Mouse (Mus musculus) cerebellum, adult 2 months (tissue): ENCODE results near the gene Fam155a. TPM values are rescaled to one million over a fixed set of nuclear protein-coding genes. Genes with fewer than 3 reads are reported as not detected.
"Not testable (repeated sequence)": the region's sequence is repeated elsewhere in the genome, so short reads cannot be mapped to it uniquely, and the experiment has no call there.

Source experiments
- DNase-seq, 2 experiments: peaks; one replicate each; pipeline ENCODE4 v3.0.0; 2021
- H3K27ac ChIP-seq: fragments of 200-500 bp; 2 replicates; pipeline ENCODE4 v1.5.1; 2012; ENCODE audit warnings: low read length, control low read depth, inconsistent platforms; ENCODE audit not compliant: insufficient read depth
- H3K27me3 ChIP-seq: fragments of 200-500 bp; 2 replicates; pipeline ENCODE4 v1.6.1; 2012; ENCODE audit warnings: inconsistent platforms, mild to moderate bottlenecking, low read length, moderate library complexity; ENCODE audit not compliant: control insufficient read depth, insufficient read depth
- H3K4me1 ChIP-seq: fragments of 200-500 bp; 2 replicates; pipeline ENCODE4 v1.6.1; 2011; ENCODE audit warnings: low read length; ENCODE audit not compliant: control insufficient read depth, insufficient read depth
- H3K4me3 ChIP-seq: fragments of 200-500 bp; replicated peaks from 2 replicates; pipeline ENCODE3; 2011; ENCODE audit warnings: mild to moderate bottlenecking, low read depth, low read length, control low read depth; ENCODE audit not compliant: insufficient read depth
- CTCF ChIP-seq: fragments of 200-500 bp; IDR thresholded peaks from 2 replicates; pipeline ENCODE4 v1.5.1; 2011; ENCODE audit warnings: low read depth, mild to moderate bottlenecking, control low read depth, low read length, moderate library complexity, borderline replicate concordance; ENCODE audit not compliant: insufficient read depth
- POLR2A ChIP-seq: fragments of 200-500 bp; IDR thresholded peaks from 2 replicates; pipeline ENCODE4 v1.6.1; 2011; ENCODE audit warnings: low read length, control low read depth, borderline replicate concordance; ENCODE audit not compliant: insufficient read depth
- WGBS: fragments of 180-500 bp; shearing (Covaris S2); methylation state at CpG from one replicate; pipeline ENCODE4 v1.1.7; 2018; 5-methylcytosine and 5-hydroxymethylcytosine counted together
- polyA plus RNA-seq: library from polyadenylated mRNA; depleted of rRNA; stranded (reverse); fragments of >200 nt; gene quantifications from 2 replicates; pipeline ENCODE4 v1.2.3, GENCODE M21; 2012

Fam155a gene
- polyA plus RNA-seq, 1 experiment = 58.5 TPM

GRCm38 (mm10) chr8:9393246-9393645, 377.7 kb downstream of the Fam155a start:
- no peak overlapping the region for H3K27ac ChIP-seq
- peak; percentile 53 for TF ChIP-seq CTCF
- TF ChIP-seq POLR2A = no peak
- H3K4me1 ChIP-seq = no peaks in the 10 kb centered on the region
- H3K27me3 ChIP-seq = no peaks in the 10 kb centered on the region
- H3K4me3 ChIP-seq = no peak overlapping the region
- WGBS = 28% methylated on average over 2 of the region's 2 CpGs
- peak; percentile 40 to 61 for DNase-seq

- DNase-seq, H3K27ac ChIP-seq: not testable (repeated sequence)
- WGBS = 89% methylated on average over 2 of the region's 2 CpGs
Observed at GRCm38 (mm10) chr8:9390229-9390628, 380.7 kb downstream of the Fam155a start.

DNA sequence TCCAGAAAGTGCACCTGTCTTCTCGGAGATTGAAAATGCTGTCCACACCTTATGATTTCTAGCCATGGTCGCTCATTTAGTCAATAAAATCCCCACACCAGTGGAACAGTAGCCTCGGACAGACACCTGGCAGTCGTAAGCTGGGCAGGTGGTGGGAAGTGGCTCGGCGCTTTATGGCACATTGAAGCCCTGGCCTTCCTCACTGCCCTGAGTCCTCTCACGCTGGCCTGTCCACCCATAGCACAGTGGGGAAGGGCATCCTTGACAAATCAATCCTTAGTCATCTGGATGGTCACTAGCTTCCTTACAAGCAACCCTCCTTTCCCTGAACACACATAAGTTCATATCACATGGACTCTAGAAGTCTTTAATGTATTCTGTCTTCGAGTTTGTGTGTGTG, 401.8 kb downstream of the Fam155a start:
- TF ChIP-seq CTCF (no peak), POLR2A (no peak)
- Histone ChIP-seq H3K4me3 (no peak overlapping the region), H3K4me1 (peaks cover 17% of the 10 kb centered on the region), H3K27ac (no peak overlapping the region), H3K27me3 (no peaks in the 10 kb centered on the region)
- DNase-seq = peak in 1 of 2 experiments; percentile 33
- WGBS = 32% methylated on average over 8 of the region's 8 CpGs

More at GRCm38 (mm10) chr8:9390229-9390628, 380.7 kb downstream of the Fam155a start:
- H3K4me1 ChIP-seq, H3K4me3 ChIP-seq, H3K27me3 ChIP-seq: not testable (repeated sequence)

DNA sequence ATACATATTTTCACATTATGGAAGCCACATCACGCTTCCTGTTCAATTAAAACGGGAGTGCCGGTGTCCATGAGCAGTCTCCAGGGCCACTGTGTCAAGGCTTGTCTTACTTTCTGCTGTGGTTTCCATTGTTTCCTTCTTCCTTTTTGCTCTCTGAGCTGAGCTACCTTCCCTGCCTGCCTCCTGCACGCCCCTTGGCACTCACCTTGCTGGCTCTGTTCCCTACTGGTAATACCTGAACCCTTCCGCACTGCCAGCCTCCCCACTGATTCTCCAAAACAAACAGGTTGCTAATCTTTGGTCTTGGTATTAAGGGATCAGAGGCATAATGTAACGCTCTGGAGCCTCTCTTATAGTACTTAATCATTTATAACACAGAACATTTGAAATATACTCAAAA, 403.2 kb downstream of the Fam155a start:
- TF ChIP-seq POLR2A = no peak
- no peak for TF ChIP-seq CTCF
- 40% methylated on average over 6 of the region's 6 CpGs for WGBS
- peak; percentile 53 to 71 for DNase-seq

DNA sequence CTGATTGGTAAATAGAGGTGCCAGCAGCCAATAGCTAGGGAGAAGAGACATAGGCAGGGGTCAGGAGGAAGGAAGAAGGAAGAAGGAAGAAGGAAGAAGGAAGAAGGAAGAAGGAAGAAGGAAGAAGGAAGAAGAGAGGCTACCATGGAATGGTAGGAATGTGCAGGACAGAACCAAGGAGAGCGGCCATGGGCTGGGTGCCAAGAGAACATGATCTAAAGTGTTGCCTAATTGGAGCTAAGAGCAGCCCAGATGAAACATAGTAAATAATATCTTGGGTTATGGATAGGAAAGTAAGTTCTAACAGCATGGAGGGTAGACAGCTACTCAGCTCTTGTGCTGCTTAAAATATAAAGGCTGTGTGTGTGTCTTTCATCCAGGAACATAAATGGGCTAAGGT, 405.6 kb downstream of the Fam155a start:
- Histone ChIP-seq H3K4me3 (no peak overlapping the region), H3K4me1 (peaks cover 17% of the 10 kb centered on the region), H3K27me3 (no peaks in the 10 kb centered on the region), H3K27ac (no peak overlapping the region)
- TF ChIP-seq POLR2A (no peak), CTCF (no peak)
- 73% methylated on average over 1 of the region's 1 CpGs for WGBS
- no peak for DNase-seq

More for the DNA sequence above, 403.2 kb downstream of the Fam155a start:
- Histone ChIP-seq H3K4me1 (peaks cover 17% of the 10 kb centered on the region), H3K27me3 (no peaks in the 10 kb centered on the region), H3K27ac (no peak overlapping the region), H3K4me3 (no peak overlapping the region)

GRCm38 (mm10) chr8:9348523-9349135, 422.3 kb downstream of the Fam155a start:
- TF ChIP-seq CTCF = peak; percentile 73
- no peak for TF ChIP-seq POLR2A
- peaks cover 6% of the 10 kb centered on the region; the same call in 1 of the 2 replicates for H3K4me1 ChIP-seq
- no peak overlapping the region for H3K4me3 ChIP-seq
- peak; percentile 58 to 68 for DNase-seq
- no peak overlapping the region for H3K27ac ChIP-seq
- no peaks in the 10 kb centered on the region for H3K27me3 ChIP-seq
- 54% methylated on average over 7 of the region's 7 CpGs for WGBS

DNA sequence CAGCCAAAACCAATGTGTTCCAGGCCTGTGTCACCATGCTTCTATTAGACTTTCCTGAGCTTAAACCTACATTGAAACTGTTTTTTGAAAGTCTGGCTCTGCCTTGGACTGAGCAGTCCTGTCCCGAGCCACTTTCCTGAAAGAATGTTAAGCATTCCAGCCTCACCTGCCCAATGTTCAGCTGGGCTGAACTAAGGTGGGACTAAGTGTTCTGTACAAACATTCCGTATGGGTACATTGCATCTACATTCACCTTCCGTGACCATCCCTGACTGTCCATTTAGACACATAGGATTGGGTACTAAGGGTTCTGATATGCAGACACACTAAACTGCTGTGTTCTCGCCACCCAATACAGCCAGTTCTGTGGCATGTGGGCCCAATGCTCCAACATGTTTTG, 423.8 kb downstream of the Fam155a start:
- no peaks in the 10 kb centered on the region for H3K27me3 ChIP-seq
- no peak overlapping the region for H3K4me3 ChIP-seq
- TF ChIP-seq POLR2A = no peak
- no peak for TF ChIP-seq CTCF
- H3K27ac ChIP-seq = no peak overlapping the region
- no peak for DNase-seq
- peaks cover 10% of the 10 kb centered on the region; the same call in 1 of the 2 replicates for H3K4me1 ChIP-seq
- 98% methylated on average over 4 of the region's 4 CpGs for WGBS

- DNase-seq = peak in 1 of 2 experiments; percentile 44
- Histone ChIP-seq H3K27ac (no peak overlapping the region), H3K27me3 (no peaks in the 10 kb centered on the region), H3K4me3 (no peak overlapping the region), H3K4me1 (peaks cover 10% of the 10 kb centered on the region; the same call in 1 of the 2 replicates)
- TF ChIP-seq CTCF (no peak), POLR2A (no peak)
- 25% methylated on average over 4 of the region's 4 CpGs for WGBS
Observed at GRCm38 (mm10) chr8:9344136-9344535, 426.8 kb downstream of the Fam155a start.
